Mouse (Mus musculus) forebrain, embryonic 15.5 days (tissue): Measurements from ENCODE around the gene Neurl1a. TPM values are rescaled to one million over a fixed set of nuclear protein-coding genes. Genes with fewer than 3 reads are reported as not detected.

ENCODE experiments used
- ATAC-seq: fragments of 200-750 bp; cut with Nextera tagmentation; replicated peaks from 2 replicates; pipeline ENCODE4 v1.8.0; 2017; ENCODE audit warnings: mild to moderate bottlenecking, moderate TSS enrichment, moderate library complexity
- H3K27ac ChIP-seq: fragments of 300-500 bp; sonication (generic); replicated peaks from 2 replicates; pipeline ENCODE4 v1.5.1; 2015; ENCODE audit warnings: mild to moderate bottlenecking, inconsistent platforms
- H3K27me3 ChIP-seq: fragments of 300-500 bp; sonication (generic); 2 replicates; pipeline ENCODE4 v1.6.1; 2015; ENCODE audit warnings: inconsistent platforms
- H3K36me3 ChIP-seq: fragments of 300-500 bp; sonication (generic); 2 replicates; pipeline ENCODE4 v1.6.1; 2015; ENCODE audit warnings: mild to moderate bottlenecking, inconsistent platforms
- H3K4me1 ChIP-seq: fragments of 300-500 bp; sonication (generic); 2 replicates; pipeline ENCODE4 v1.6.1; 2015; ENCODE audit warnings: inconsistent platforms
- H3K4me2 ChIP-seq: fragments of 300-500 bp; sonication (generic); replicated peaks from 2 replicates; pipeline ENCODE4 v1.6.1; 2015; ENCODE audit warnings: mild to moderate bottlenecking, inconsistent platforms
- H3K4me3 ChIP-seq: fragments of 300-500 bp; sonication (generic); 2 replicates; pipeline ENCODE4 v1.5.1; 2015; ENCODE audit warnings: mild to moderate bottlenecking, inconsistent platforms
- H3K9ac ChIP-seq: fragments of 300-500 bp; sonication (generic); replicated peaks from 2 replicates; pipeline ENCODE4 v1.6.1; 2015; ENCODE audit warnings: mild to moderate bottlenecking, inconsistent platforms
- H3K9me3 ChIP-seq: fragments of 300-500 bp; sonication (generic); 2 replicates; pipeline ENCODE4 v1.6.1; 2016; ENCODE audit warnings: inconsistent platforms
- WGBS: fragments of 180-500 bp; shearing (Covaris S2); methylation state at CpG from one replicate; pipeline ENCODE4 v1.1.7; 2015; ENCODE audit warnings: mixed read lengths; 5-methylcytosine and 5-hydroxymethylcytosine counted together
- polyA plus RNA-seq: library from polyadenylated mRNA; unstranded; fragments of >200 nt; fragmentation: Nextera tagmentation; extraction: Ambion mirVana; gene quantifications from 2 replicates; pipeline ENCODE4 v1.2.1, GENCODE M21; 2015

The Neurl1a gene
- polyA plus RNA-seq, 1 experiment from 2014 or later = 7.9 TPM

- WGBS = 79% methylated on average over 5 of the region's 5 CpGs
- no peaks in the 10 kb centered on the region for H3K9me3 ChIP-seq
- H3K4me3 ChIP-seq = no peak overlapping the region
- no peak overlapping the region for H3K27ac ChIP-seq
- no peak for ATAC-seq
- H3K36me3 ChIP-seq = no peaks in the 10 kb centered on the region
- no peak overlapping the region for H3K9ac ChIP-seq
- H3K4me1 ChIP-seq = peaks cover 7% of the 10 kb centered on the region
- H3K27me3 ChIP-seq = no peaks in the 10 kb centered on the region
- no peak overlapping the region for H3K4me2 ChIP-seq
These were observed 30.3 kb upstream of the Neurl1a start for GRCm38 (mm10) chr19:47148267-47148847.

DNA sequence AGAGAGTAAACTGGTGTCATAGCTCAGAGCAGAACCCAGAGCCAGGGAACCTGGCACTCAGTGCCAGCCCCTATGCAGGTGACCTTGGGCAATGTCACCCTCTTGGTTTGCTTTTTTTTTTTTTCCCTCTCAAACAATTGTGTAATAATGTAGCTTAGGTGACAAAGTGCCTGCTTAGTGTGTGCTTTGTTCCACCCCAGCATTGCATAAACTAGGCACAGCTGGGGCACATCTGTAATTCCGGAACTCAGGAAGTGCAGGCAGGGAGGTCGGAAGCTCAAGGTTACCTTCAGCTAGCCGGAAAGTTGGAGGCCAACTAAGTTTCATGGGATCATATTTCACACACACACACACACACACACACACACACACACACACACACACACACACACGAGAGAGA lies 28.8 kb upstream of the Neurl1a start:
- Histone ChIP-seq H3K27me3 (no peaks in the 10 kb centered on the region), H3K27ac (no peak overlapping the region), H3K4me3 (no peak overlapping the region), H3K4me1 (peaks cover 7% of the 10 kb centered on the region), H3K9ac (no peak overlapping the region), H3K36me3 (no peaks in the 10 kb centered on the region), H3K4me2 (no peak overlapping the region), H3K9me3 (no peaks in the 10 kb centered on the region)
- WGBS = 70% methylated on average over 3 of the region's 4 CpGs
- no peak for ATAC-seq

GRCm38 (mm10) chr19:47151332-47152061 lies 27.1 kb upstream of the Neurl1a start:
- peak; percentile 43; the same call in 1 of the 2 replicates for ATAC-seq
- H3K27ac ChIP-seq = no peak overlapping the region
- peaks cover 7% of the 10 kb centered on the region for H3K4me1 ChIP-seq
- H3K9ac ChIP-seq = peak overlapping the region; percentile 32
- peak overlapping the region; percentile 67 for H3K4me2 ChIP-seq
- H3K27me3 ChIP-seq = no peaks in the 10 kb centered on the region
- H3K4me3 ChIP-seq = peak overlapping the region; percentile 42
- no peaks in the 10 kb centered on the region for H3K9me3 ChIP-seq
- 23% methylated on average over 32 of the region's 32 CpGs for WGBS
- H3K36me3 ChIP-seq = no peaks in the 10 kb centered on the region

GRCm38 (mm10) chr19:47152062-47152369 lies 26.6 kb upstream of the Neurl1a start:
- no peaks in the 10 kb centered on the region for H3K9me3 ChIP-seq
- H3K4me1 ChIP-seq = peaks cover 7% of the 10 kb centered on the region
- H3K36me3 ChIP-seq = no peaks in the 10 kb centered on the region
- peak overlapping the region; percentile 67 for H3K4me2 ChIP-seq
- H3K4me3 ChIP-seq = peak overlapping the region; percentile 42
- no peak overlapping the region for H3K27ac ChIP-seq
- WGBS = 68% methylated on average over 12 of the region's 12 CpGs
- peak overlapping the region; percentile 32 for H3K9ac ChIP-seq
- no peaks in the 10 kb centered on the region for H3K27me3 ChIP-seq
- ATAC-seq = no peak; the same call in 1 of the 2 replicates

DNA sequence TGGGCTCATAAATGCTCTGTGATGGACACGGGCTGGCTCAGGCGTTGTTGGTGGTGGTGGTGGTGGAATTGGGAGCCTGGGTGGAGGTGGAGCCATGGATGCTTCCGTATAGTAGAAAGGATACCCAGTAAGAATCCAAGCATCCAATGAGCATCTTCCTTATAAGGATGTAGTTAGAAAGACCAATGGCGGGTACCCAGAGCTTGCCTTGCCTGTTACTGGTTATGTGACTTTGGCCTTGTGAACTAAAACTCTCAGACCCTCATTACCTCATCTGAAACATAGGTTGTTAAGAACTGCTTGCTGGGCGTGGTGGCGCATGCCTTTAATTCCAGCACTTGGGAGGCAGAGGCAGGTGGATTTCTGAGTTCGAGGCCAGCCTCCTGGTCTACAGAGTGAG lies 24.9 kb upstream of the Neurl1a start:
- Histone ChIP-seq H3K9ac (no peak overlapping the region), H3K27me3 (no peaks in the 10 kb centered on the region), H3K4me1 (peaks cover 7% of the 10 kb centered on the region), H3K9me3 (no peaks in the 10 kb centered on the region), H3K4me3 (no peak overlapping the region), H3K27ac (no peak overlapping the region), H3K36me3 (no peaks in the 10 kb centered on the region), H3K4me2 (no peak overlapping the region)
- no peak for ATAC-seq
- WGBS = 89% methylated on average over 7 of the region's 7 CpGs

GRCm38 (mm10) chr19:47157664-47158063 lies 21.0 kb upstream of the Neurl1a start, which contains the start of gene Calhm3:
Gene Calhm3, minus strand, starts transcription at chr19:47157764.
- Histone ChIP-seq H3K36me3 (no peaks in the 10 kb centered on the region), H3K27ac (no peak within 1 kb of the TSS), H3K9ac (no peak within 1 kb of the TSS), H3K4me3 (no peak within 1 kb of the TSS), H3K27me3 (no peaks in the 10 kb centered on the region), H3K9me3 (no peaks in the 10 kb centered on the region), H3K4me2 (no peak within 1 kb of the TSS), H3K4me1 (no peaks in the 10 kb centered on the region)
- WGBS = 86% methylated on average over 11 of the region's 11 CpGs
- ATAC-seq = no peak

GRCm38 (mm10) chr19:47161669-47162068 lies 17.0 kb upstream of the Neurl1a start:
- WGBS = 67% methylated on average over 4 of the region's 4 CpGs

DNA sequence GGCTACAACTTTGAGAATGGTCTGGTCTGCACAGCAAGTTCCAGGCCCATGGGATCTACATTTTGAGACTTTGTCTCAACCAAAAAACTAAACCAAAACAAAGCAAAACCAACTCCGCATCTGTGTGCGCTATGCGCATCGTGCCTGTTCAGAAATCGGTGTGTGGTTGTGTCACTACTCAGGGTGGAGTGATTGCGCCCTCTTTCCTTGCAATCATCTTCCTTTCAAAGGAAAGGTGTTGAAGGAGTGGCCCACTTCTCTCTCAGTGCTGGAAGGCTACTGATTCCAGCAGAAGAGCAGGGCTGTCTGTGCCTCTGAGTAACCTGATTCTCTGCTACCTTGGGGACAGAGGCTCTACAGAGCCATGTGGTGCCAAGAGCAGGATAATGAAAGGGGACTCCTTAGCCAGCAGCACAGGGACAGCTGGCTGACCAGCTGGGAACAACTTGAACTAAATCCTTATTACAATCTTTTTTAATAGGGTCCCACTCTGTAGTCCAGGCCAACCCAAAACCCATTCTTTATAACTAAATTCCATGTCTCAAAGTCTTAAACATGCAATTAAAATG lies 15.4 kb upstream of the Neurl1a start:
- Histone ChIP-seq H3K9me3 (no peaks in the 10 kb centered on the region), H3K9ac (no peak overlapping the region), H3K27ac (no peak overlapping the region), H3K4me2 (no peak overlapping the region), H3K36me3 (no peaks in the 10 kb centered on the region), H3K4me1 (0 out of 2 replicates have a peak, but pooled peaks cover under 1% of the 10 kb centered on the region), H3K4me3 (no peak overlapping the region), H3K27me3 (no peaks in the 10 kb centered on the region; the same call in 1 of the 2 replicates)
- 94% methylated on average over 6 of the region's 6 CpGs for WGBS
- ATAC-seq = no peak

More at GRCm38 (mm10) chr19:47161669-47162068, 17.0 kb upstream of the Neurl1a start:
- H3K27ac ChIP-seq = no peak overlapping the region
- H3K27me3 ChIP-seq = no peaks in the 10 kb centered on the region
- no peak overlapping the region for H3K9ac ChIP-seq
- no peak overlapping the region for H3K4me2 ChIP-seq
- no peak overlapping the region for H3K4me3 ChIP-seq
- H3K9me3 ChIP-seq = no peaks in the 10 kb centered on the region
- H3K4me1 ChIP-seq = no peaks in the 10 kb centered on the region
- no peaks in the 10 kb centered on the region for H3K36me3 ChIP-seq
- ATAC-seq = no peak

- 14% methylated on average over 3 of the region's 3 CpGs for WGBS
- H3K27me3 ChIP-seq = peaks cover 6% of the 10 kb centered on the region; the same call in 1 of the 2 replicates
- no peak overlapping the region for H3K27ac ChIP-seq
These were observed 11.9 kb upstream of the Neurl1a start for GRCm38 (mm10) chr19:47166758-47167157.

DNA sequence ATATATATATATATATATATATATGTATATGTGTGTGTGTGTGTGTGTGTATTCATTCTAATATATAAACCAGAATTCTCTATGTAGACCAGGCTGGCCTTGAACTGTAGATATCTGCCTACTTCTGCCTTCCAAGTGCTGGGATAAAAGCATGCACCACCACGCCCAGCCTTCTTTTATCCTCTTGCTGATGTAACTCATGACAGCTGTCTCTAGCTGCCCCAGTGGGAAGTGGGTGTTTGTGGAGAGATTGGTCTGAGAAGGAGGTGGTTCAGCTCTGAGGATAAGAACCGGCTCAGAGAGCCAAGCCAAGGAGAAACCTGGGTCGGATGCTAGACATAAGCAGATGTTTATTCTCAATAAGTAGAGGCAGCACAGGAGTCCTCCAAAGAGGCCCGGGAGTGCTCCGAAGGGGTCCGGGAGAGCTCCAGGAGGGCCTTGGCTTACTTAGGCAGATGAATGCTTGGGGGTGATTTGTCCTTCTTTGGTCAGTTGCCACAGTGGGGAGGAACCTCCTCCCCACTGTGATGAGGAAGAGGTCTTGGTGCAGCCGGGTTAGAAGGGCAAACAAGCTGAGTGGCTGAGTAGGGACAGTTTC lies 10.9 kb upstream of the Neurl1a start:
- Histone ChIP-seq H3K9ac (no peak overlapping the region), H3K27ac (no peak overlapping the region), H3K4me1 (0 out of 2 replicates have a peak, but pooled peaks cover 7% of the 10 kb centered on the region), H3K4me3 (no peak overlapping the region), H3K9me3 (no peaks in the 10 kb centered on the region), H3K27me3 (peaks cover 6% of the 10 kb centered on the region; the same call in 1 of the 2 replicates), H3K4me2 (no peak overlapping the region), H3K36me3 (no peaks in the 10 kb centered on the region)
- 52% methylated on average over 7 of the region's 7 CpGs for WGBS
- ATAC-seq = no peak

More at GRCm38 (mm10) chr19:47166758-47167157, 11.9 kb upstream of the Neurl1a start:
- 0 out of 2 replicates have a peak, but pooled peaks cover 7% of the 10 kb centered on the region for H3K4me1 ChIP-seq
- H3K36me3 ChIP-seq = no peaks in the 10 kb centered on the region
- no peak overlapping the region for H3K4me3 ChIP-seq
- H3K9me3 ChIP-seq = no peaks in the 10 kb centered on the region
- no peak for ATAC-seq
- H3K9ac ChIP-seq = no peak overlapping the region
- H3K4me2 ChIP-seq = no peak overlapping the region

- Histone ChIP-seq H3K27me3 (peaks cover 6% of the 10 kb centered on the region; the same call in 1 of the 2 replicates), H3K27ac (no peak overlapping the region), H3K4me1 (0 out of 2 replicates have a peak, but pooled peaks cover 7% of the 10 kb centered on the region), H3K4me2 (peak overlapping the region; percentile 27), H3K9ac (no peak overlapping the region; the same call in 1 of the 2 replicates), H3K9me3 (no peaks in the 10 kb centered on the region), H3K36me3 (no peaks in the 10 kb centered on the region), H3K4me3 (no peak overlapping the region)
- no peak for ATAC-seq
- WGBS = 7% methylated on average over 13 of the region's 13 CpGs
These were observed 10.4 kb upstream of the Neurl1a start for GRCm38 (mm10) chr19:47168223-47168622.
